Mouse (Mus musculus) erythroblast, embryonic 14.5 days (primary cell): ENCODE measurements around the gene Serac1.

Experiments used
- GATA1 ChIP-seq: IDR thresholded peaks from 2 replicates; pipeline ENCODE4 v1.6.1; 2012; ENCODE audit warnings: low read length, inconsistent platforms, mixed read lengths
- TAL1 ChIP-seq: IDR thresholded peaks from 3 replicates; pipeline ENCODE4 v1.6.1; 2012; ENCODE audit warnings: low read length, inconsistent platforms, mixed read lengths

DNA sequence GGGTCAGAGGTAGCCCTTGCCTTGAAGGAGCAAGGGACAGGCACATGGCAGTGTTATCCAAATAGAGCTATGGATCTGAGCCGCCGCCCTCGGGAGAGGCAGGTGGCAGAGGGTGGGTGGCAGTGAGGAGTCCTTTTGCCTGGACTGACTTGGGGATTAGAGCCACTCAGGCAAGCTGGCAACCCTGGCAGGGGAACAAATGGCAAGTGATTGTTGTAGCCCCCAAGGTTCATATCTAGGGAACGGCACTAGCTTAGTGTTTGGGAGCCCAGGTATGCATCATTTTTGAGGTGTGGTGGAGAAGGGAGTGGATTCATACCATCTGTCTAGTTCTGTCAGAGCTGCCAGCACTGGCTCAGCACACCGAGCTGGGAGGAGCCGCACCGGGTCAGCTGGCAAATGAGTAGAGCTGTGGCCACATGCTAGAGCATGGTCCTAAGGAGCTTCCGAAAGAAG lies 78.6 kb downstream of the Serac1 start:
- TF ChIP-seq TAL1 (no peak), GATA1 (no peak)
